Mouse (Mus musculus) R1 (cell line): ENCODE data around the gene Vmn1r214.

Experiments
- DNase-seq: peaks from one replicate; pipeline ENCODE4 v3.0.0-alpha.2; 2018; ENCODE audit warnings: low read depth, low spot score

Vmn1r214 gene

GRCm38 (mm10) chr13:23030118-23030517 is at the start of gene Vmn1r214:
TSS of gene Vmn1r214 (plus strand) at chr13:23030418.
- no peak for DNase-seq

DNA sequence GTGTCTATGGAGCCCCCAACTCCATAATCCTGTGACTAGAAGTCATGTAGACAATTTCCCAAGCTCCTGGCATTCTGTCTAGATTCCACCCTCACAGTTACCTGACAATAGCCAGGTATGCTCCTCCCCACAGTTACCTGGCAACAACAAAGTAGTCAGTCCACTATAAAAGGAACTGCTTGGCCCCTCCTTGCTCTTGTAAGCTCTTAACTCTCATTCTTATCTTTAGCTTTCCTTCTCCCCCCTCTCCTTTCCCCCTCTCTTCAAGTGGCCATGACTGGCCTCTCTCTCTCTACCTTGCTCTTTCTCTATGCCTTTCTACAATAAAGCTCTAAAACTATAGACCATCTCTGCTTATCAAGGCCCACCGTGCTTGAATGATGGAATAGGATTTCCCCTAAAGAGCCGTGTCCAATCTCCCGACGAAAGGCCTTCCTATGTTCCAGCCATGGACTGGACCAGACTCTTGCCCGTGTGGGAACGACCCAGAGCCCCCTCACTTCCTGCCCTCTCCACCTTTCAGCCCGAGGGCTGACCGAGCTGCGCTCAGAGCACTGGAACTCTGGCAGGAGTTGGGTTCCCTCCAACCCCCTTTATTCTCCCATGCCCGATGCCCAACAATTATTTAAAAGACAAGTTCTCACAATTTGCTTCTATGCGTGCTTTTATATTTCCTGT is 39.9 kb upstream of the Vmn1r214 start:
- DNase-seq: peak; percentile 28

GRCm38 (mm10) chr13:22992178-22992700 is 38.0 kb upstream of the Vmn1r214 start:
- peak; percentile 86 for DNase-seq

DNA sequence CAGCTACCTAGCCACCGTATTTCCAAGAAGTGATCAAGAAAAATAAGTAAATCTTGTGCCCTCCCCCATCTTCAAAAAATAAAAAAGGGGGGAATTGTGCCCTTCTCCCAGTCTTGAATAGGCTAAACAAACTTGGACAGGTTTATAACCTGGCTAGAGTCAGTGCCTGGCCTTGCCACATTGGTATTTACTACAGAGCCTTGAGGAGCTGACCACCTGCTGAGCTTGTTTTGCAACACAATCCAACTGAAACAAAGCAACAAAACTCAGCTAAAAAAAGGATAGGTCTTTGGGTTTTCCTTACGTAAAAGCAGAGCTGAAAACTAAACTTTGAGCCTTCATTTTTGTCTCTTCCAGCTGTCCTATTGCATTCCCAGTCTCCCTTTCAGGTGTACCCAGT is 37.5 kb upstream of the Vmn1r214 start:
- DNase-seq: peak; percentile 97

DNA sequence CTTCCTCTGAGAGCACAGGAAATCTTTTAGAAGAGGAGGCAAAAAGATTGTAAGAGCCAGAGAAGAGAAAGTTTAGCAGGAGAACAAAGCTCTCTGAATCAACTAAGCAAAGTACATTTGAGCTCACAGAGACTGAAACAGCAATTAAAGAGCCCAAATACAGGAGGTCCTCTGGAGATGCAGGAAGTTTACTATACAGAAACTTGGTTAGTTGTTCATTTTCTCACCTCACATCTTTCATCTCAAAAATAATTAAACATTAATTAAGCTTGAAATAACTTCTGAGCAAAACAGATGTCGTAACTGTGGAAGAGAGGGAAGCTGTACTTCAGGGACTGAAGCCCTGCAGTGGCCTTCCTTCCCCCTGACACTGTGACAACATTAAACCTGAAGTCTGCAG is 22.9 kb upstream of the Vmn1r214 start, which contains the start of gene Vmn1r213:
Gene Vmn1r213 (plus strand): TSS at position 301 of the 400 bp plus-strand sequence.
- no peak for DNase-seq

- no peak for DNase-seq
Observed at GRCm38 (mm10) chr13:23018158-23018557, 12.1 kb upstream of the Vmn1r214 start.

DNA sequence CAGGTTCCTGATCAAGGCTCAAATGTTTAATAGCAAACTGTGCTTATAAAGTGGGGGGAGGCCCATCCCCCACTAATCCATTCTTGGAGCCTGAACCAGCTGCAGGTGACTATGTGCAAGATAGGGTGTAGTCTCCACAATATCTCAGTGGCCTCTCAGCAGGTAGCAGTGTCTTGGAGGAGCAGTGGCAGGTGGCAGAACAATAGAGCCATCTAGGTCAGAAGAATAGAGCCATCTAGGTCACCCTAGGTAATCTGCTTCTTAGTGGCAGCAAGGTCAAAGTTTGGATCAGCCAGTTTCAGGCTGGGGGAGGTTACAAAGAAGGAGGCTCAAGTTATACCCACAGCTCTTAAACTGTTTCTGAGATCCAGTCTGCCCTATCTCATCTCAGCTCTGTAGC is 5.4 kb upstream of the Vmn1r214 start:
- DNase-seq: peak; percentile 91

DNA sequence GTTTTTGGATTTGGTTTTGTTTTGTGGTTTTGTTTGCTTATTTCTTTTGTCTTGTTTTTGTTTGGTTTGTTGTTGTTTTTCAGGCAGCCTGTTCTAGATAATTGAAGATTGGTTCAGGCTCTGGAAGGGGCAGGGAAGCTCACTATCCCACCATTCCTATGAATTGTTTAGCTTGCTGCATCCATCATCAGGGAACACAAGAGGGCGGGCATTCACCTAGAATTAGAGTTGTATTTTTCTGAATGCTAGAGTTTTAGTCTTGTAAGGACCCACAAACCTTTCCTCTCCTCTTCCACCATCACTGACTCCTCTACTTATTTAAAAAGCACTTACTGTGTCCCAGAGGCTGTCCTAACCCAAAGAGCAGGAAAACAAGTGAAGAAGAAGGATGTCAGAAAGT is 27.6 kb downstream of the Vmn1r214 start:
- DNase-seq: peak; percentile 14

DNA sequence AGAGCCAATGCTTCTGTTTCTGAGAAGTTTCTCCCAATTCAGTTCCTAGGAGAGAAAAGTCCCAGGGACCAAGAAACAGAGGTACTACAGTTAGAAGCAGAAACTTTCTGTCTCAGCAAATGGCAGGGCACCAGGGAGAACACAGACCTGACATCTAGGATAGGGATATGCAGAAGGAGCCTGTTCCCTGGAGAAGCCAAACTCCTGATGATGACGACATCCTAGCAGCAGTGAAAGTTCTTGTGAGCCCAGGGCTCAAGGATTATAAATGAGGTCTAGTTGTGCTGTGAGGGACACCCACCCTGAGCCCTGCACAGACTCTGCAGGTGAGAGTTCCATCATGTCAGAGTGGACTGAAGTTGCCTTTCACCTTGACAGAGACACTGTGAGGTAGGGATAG is 37.5 kb downstream of the Vmn1r214 start, which contains the start of gene Vmn1r215:
Gene Vmn1r215 (plus strand): TSS at position 301 of the 400 bp plus-strand sequence.
- no peak for DNase-seq

DNA sequence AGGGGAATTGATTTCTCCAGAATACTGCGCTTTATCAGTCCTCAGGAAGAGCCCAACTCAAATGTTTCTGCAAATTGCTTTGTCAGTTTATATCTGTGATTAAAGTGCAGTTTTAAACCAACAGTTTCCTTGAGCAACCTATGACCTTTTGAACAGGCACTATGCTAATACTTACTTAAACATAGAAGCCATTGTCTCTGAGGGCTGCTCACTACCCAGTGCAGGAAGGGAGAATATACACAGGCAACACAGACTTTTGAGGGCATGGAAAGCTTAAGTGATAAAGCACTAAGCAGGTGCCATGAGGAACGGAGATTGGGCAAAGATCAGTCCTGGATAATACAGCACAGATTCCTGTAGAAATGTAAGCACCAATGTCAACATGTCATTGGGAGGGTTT is 39.1 kb downstream of the Vmn1r214 start:
- no peak for DNase-seq
